Mouse (Mus musculus): ENCODE data around the gene Gm28778.
"Not testable (repeated sequence)": the region's sequence is repeated elsewhere in the genome, so short reads cannot be mapped to it uniquely, and the experiment has no call there.

The Gm28778 gene

DNA sequence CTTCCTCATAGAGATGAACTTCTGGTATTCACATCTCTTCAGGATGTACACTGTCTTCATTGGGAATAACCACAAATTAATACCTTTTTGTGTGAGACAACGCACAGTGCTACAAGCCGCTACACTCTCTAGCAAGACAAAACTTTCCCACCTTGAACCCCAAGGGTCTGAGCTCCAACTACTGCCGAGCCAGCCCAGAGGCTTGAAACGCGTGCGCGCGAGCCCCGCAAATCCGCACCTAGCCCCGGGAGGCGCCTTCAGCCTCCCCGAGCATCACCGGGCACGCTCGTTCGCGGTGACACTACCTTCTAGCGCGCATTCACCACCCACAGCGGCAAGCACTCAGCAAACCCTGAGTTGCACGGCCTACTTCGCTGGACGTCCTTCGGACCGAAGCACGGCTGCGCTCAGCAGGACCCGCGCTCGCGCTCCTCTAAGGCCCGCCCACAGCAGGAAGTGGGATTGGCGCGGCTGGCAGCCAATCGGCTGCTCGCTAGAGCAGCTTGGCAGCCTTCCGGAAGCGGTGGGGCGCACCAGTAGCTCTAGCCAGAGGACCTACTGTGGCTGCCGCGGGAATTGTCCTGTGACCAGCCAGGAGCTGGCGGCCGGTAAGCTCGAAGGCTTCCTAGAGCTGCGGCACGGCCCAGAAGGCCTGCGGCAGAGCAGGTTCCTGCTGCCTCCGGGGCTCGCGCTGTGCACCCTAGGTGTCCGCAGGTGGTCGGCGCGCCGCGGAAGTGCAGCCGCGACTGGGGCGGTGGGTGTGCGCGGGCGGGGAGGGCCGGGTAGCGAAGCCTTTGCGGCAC, at the start of gene Gm28778, which contains the start of the genes Pms1 and Ormdl1:
Gene Gm28778 (plus strand): TSS at position 531 of the 803 bp plus-strand sequence.
Gene Pms1 (minus strand): TSS at position 438 of the 803 bp plus-strand sequence.
Gene Ormdl1 (plus strand): TSS at position 515 of the 803 bp plus-strand sequence.
- peak; percentile 94 for DNase-seq (ENCODE audit: low spot score)

DNA sequence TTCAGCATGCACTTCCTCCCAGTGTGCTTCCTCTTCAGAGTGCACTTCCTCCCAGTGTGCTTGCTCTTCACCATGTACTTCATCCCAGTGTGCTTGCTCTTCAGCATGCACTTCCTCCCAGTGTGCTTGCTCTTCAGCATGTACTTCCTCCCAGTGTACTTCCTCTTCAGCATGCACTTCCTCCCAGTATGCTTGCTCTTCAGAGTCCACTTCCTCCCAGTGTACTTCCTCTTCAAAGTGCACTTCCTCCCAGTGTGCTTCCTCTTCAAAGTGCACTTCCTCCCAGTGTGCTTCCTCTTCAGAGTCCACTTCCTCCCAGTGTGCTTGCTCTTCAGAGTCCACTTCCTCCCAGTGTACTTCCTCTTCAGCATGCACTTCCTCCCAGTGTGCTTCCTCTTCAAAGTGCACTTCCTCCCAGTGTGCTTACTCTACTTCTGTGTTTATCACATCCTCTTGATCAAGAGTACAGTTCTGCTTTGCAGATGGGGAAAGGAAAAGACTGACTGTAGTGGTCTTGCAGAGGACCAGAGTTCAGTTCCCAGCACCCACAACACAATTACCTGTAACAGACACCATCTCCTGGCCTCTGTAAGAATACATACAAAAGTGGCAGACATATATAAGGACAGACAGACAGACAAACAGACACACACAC, 31.8 kb upstream of the Gm28778 start:
- not testable (repeated sequence) for DNase-seq (ENCODE audit: low spot score)

DNA sequence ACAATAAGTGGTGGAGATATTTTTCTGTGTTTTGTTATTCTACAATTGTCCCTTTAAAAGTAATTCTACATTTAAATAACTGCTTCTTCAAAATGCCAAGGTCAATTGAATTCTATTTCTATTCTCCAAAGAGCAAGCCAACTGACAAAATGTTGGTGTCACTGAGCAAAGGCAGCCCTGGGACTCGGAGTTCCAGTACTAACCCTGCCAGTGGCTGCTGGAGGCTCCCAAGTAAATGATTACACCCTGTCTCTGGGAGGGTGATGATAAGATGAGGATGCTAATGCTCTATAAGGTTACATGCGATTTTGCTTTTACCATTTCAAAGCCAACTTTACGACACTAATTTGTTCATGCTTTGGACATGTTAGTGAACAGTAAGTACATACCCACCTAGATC, 27.0 kb upstream of the Gm28778 start:
- DNase-seq (ENCODE audit: low spot score), result no peak

DNA sequence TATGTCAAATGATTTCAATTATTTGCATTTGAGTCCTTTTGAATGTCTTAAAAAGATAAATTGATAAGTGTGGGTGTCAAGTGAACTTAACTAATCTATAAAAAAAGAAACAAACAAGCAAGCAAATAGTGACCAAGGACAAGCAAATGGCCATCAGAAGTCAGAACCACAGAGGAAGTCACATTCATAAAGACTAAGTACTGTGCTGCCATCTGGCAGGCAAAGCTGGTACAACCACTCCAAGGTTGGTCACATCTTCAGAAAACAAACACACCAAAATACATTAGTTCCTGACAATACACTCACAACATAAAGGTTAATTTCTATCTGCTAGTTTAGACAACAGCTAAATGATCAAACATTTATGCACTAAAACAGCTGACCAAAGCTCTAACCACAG, 24.3 kb upstream of the Gm28778 start:
- peak; percentile 47 for DNase-seq (ENCODE audit: low spot score)

DNA sequence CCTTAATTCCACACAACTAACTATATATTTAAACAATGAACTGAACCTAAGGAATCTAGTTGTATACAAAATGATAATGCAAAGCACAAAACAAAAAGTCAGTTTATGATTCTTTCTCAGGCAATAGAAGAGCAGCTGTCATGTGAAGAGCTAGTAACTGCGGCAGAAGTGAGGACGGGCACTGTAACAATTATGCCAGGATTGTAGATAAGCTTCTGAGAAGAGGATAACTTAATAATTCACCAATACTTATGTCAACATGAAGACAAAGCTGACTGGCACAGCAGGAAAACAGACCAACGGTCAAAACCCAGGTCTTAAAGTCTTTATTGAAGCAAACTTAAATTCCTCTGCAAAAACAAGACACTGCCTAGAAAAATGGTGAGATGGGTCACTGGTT, 5.7 kb upstream of the Gm28778 start:
- no peak for DNase-seq (ENCODE audit: low spot score)

DNA sequence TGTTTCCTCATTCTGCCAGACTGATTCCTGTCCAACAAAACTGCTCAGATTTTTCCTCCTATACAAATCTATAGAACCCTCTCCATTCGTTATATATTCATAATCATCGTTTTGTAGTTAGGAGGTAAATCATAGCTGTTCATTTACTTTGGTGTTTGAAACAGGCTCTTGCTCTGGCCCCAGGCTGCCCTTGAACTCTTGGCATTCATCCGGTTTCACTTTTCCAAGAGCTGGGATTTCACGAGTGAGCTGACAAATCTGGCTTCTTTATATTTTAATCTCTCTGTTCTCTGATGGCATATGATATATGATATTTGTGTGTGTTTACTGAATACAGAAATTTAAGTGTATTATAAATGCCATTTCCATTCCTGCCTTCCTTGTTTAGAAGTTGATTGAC, 3.6 kb downstream of the Gm28778 start:
- no peak for DNase-seq (ENCODE audit: low spot score)

DNA sequence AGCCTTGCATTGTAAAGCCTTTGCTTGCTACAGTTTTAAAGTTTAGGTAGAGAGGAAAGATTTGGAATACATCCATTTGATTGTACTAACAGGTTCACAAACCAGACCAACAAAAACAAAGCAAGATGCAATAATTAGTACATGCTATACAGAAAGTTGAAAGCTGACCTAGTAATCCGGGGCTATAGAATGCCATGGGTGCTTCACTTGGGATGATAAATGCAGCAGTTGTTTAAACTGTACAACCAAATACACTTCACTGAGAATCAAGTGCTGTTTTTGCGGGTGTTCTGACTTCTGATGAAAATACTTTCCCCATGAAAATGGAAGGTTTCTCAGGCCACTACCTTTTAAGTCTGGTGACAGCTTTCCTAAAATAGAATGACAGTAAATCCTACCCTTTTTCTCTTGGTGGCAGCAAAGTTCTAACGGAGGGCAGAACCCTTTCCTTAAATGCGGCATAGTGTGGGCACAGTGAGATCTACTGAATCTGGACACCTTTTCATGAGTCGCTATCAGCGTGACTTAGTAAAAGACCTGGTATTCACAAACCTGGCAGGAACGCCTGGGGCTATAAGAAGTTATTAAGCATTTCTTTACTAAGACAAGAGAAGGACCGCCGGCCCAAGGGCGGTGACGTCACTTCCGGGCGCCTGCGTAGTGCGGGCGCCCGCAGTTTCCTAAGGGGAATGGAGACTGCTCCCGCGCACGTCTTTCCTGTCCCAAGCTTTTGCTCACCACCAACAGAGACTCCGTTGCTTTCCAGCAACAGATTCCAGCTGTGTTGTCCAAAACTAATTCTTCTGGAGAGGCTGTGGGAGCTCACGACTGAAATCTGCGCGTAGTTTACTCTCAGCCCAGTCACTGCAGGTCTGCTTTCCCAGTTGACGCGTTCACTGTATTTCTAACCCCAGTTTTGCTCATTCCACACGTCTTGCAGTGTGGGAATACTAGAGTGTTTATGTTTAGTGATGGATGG, 16.4 kb downstream of the Gm28778 start, which contains the start of gene Osgepl1:
Gene Osgepl1 (plus strand): TSS at position 636 of the 979 bp plus-strand sequence.
- DNase-seq (ENCODE audit: low spot score), result peak; percentile 90

DNA sequence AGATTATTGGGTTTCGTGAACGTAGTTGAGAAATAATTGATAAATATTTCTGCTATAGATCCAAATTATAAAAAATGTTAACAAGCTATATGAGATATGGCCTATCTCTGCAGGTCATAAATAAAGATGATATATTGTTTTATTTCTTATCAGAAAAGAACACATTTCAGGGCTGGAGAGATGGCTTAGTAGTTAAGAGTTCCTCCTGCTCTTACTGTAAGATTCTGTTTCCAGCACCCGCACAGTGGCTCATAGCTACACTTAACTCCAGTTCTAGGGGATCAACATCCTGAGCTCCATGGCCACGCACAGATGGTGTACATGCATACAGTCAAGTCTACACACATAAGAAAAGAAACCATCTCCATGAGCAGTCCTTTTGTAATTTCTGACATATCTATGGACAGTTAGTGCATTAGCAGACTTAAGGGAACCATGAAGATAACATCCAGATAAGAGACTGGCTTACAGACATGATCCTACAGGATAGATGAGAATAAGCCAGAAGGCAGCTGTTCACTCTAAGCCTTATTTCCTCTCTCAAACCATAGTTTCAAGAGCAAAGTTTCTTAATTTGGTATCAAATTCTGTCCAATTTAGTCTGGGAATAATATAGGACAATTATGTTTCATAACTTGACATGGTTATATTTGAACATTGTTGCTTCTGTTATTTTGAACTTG, 24.9 kb downstream of the Gm28778 start:
- DNase-seq (ENCODE audit: low spot score), result no peak

DNA sequence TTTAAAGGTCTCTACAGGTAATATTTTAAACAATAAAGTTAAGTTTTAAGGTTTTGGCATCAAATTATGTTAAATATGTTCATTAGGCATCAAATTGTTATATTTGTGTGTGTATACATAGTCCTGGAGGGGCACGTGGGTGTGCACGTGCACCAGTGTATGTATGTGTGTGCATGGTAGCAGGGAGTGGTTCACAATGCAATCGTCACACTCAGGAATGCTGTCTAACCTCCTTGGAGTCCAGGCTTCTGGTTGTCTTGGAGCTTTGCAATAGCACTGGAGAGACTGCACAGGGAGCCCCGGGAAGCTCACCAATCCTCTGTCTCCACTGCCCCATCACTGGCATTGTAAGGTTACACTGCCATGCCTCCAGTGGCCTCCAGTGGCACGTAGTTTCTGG, 26.3 kb downstream of the Gm28778 start:
- DNase-seq (ENCODE audit: low spot score), result no peak

DNA sequence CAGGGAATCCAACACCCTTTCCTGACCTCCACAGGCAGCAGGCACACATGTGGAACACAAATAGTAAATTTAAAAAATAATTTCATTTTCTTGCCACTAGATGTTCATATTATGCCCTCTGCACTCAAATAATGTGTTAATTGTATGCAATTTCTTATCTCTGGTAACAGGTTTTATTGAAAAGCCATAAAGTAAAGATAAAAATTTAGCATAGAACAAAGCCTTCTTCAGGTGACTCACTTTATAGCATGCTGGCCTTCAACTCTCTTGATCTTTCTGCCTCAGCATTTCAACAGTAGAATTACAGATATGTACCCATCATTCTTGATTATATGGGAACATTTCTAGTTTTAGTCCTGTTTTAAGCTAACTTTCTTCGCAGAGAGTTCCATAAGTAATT, 27.4 kb downstream of the Gm28778 start:
- DNase-seq (ENCODE audit: low spot score), result no peak

DNA sequence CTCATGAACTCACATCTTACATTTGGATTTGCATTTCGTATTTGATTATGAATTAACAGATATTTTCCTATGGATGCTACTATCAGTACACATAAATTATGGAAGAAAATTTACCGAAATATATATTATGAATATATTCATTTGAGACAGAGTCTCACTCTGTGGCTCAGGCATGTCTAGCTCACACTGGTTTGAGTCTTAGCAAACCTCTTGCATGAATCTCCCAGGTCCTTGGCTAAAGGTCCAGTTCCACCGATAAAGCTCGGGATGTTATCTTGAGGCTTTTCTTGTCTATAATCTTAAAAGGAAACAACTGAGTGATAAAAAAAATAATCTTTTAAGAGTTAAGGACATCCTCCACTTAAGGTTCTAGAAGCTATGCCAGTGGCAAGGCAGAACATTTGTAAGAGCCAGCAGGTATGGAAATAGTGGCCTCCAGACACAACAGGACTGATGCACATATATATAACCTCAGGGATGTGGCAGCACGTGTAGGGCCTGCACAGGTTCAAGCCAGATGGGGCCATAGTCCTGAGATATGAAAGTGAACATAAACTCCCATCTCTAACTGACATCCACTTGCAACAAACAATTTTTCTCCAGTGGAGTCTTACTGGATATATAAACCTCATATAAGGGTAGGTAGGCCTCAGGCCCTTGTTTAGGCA, 28.1 kb downstream of the Gm28778 start:
- no peak for DNase-seq (ENCODE audit: low spot score)

DNA sequence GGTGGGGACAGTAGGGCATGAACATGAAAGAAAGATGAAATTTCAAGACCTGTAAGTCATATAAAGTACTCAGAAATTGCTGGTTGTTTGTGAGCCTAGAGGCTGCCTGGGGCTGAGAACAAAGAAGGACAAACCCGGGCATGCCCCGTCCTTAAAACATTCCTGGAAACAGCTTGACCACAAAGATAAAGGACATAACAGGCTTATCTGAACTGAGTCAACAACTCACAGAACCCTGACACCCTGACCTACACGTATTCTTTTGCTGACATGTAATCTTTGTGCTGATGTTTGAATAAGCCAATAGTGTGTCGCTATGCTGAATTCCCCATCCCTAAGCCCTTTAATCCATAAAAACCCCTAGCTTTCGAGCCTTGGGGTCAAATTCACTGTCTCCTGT, 36.6 kb downstream of the Gm28778 start:
- DNase-seq (ENCODE audit: low spot score), result not testable (repeated sequence)

DNA sequence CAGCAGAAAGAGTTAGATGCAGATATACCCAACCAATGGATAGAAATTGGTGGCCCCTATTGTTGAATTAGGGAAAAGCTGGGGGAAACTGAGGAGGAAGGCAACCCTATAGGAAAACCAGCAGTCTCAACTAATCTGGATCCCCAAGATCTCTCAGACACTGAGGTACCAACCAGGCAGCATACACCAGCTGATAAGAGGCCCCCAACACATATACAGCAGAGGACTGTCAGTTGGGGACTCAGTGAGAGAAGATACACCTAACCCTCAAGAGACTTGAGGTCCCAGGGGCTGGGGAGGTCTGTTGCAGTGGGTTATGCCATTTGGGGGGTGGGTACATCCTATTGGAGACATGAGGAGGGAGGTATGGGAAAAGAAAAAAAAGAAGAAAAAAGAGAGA, 38.6 kb downstream of the Gm28778 start:
- DNase-seq (ENCODE audit: low spot score), result no peak

DNA sequence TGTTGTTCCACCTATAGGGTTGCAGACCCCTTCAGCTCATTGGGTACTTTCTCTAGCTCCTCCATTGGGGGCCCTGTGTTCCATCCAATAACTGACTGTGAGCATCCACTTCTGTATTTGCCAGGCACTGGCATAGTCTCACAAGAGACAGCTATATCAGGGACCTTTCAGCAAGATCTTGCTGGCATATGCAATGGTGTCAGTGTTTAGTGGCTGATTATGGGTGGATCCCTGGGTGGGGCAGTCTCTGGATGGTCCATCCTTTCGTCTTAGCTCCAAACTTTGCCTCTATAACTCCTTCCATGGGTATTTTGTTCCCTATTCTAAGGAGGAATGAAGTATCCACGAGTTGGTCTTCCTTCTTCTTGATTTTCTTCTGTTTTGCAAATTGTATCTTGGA, 40.5 kb downstream of the Gm28778 start:
- not testable (repeated sequence) for DNase-seq (ENCODE audit: low spot score)

DNA sequence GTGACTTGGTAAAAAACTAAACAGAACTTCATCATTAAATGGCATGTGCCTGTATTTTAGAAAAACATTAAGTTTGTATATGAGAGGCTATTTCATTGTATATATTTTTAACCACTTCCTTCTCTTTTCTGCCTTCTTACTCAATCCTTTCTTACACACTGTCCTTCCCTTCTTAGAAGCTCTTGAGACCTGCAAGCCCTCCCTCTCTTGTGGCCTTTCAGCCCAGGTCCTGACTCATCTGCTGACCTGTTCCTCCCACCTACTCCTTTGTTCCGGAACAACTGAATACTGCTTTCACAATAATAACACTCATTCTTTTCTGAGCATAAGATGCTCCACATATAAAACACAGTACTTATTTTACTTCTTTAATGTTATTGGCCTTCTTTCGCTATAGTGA, 44.2 kb downstream of the Gm28778 start:
- no peak for DNase-seq (ENCODE audit: low spot score)

DNA sequence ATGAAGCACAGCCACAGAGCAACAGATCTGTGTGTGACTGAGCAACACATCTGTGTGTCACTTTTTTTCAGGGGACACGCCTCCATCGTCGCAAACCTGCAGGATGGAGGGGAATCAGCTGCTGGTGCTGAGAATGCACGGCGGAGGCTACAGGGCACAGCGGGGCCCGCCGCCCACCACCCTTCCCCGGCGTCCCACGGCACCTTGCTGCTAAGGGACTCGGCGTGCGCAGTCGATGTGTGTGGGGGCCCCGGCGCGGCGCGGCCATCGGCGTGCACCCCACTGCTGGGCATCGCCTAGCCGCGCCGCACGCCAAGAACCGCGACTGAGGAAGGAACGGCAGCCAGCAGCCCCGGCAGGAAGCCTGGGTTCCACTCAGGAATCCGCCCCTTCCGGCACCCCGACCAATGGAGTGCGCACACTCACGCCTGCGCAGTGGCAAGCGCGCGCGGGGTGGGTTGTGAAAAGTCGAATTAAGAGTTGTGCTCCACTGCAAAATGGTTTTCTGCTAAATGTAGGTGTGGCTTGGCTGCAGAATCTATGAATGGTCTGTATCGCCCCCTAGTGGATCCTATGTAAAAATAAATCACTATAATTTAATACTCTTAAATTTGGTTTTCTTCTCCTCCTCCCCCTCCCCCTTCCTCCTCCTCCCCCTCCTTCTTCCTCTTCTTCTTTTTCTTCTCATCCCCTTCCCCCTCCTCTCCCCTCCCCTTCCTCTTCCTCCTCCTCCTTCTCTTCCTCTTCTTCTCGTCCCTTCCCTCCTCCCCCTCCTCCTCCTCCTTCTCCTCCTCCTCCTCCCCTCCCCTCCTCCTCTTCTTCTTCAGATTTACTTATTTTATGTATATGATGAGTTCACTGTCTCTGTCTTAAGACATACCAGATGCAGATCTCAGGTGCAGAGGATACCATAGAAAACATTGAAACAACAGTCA, 55.7 kb downstream of the Gm28778 start, which contains the start of the genes Asdurf, Gm28551 and Asnsd1:
Gene Asdurf (minus strand): TSS at position 293 of the 935 bp plus-strand sequence.
Gene Gm28551 (minus strand): TSS at position 341 of the 935 bp plus-strand sequence.
Gene Asnsd1 (minus strand): TSS at position 426 of the 935 bp plus-strand sequence.
- DNase-seq (ENCODE audit: low spot score), result peak; percentile 96

DNA sequence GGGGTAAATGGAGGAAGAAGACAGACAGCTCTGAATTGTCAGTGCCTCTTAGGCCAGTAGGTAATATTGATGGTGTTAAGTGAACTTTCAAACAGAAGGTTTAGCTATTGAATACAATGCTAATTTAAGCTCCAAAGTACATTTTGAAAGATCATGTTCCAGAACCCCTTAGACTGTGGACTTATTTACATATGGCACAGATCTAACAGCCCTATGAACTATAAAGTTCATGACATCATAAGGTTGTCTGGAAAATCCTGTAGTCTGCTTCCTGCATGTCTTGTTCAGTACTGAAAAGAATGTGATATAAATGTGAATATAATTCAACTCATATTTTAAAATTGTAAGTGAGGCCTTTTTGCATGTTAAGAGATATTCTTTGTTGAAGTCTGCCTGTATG, 62.1 kb downstream of the Gm28778 start:
- no peak for DNase-seq (ENCODE audit: low spot score)

All from testis, postnatal 10 days (tissue).